Mouse (Mus musculus) erythroblast, embryonic 14.5 days (primary cell): Measurements from ENCODE around the gene Prickle1. TPM values are rescaled to one million over a fixed set of nuclear protein-coding genes. Genes with fewer than 3 reads are reported as not detected.
A peak's percentile ranks its signal among the peaks of the same experiment; 100 is the strongest.

Experiments
- H3K27me3 ChIP-seq: 2 replicates; pipeline ENCODE4 v1.6.1; 2012; ENCODE audit warnings: inconsistent platforms; ENCODE audit not compliant: control insufficient read depth
- H3K36me3 ChIP-seq: 2 replicates; pipeline ENCODE4 v1.6.1; 2012; ENCODE audit warnings: mild to moderate bottlenecking, inconsistent platforms; ENCODE audit not compliant: control insufficient read depth
- H3K4me1 ChIP-seq: 2 replicates; pipeline ENCODE4 v1.6.1; 2012; ENCODE audit warnings: inconsistent platforms; ENCODE audit not compliant: control insufficient read depth
- H3K4me3 ChIP-seq: replicated peaks from 2 replicates; pipeline ENCODE3; 2012; ENCODE audit warnings: moderate library complexity, mild to moderate bottlenecking, inconsistent platforms
- H3K9me3 ChIP-seq: 2 replicates; pipeline ENCODE4 v1.6.1; 2012; ENCODE audit warnings: low read length, inconsistent platforms, mixed read lengths; ENCODE audit not compliant: control insufficient read depth
- GATA1 ChIP-seq: IDR thresholded peaks from 2 replicates; pipeline ENCODE4 v1.6.1; 2012; ENCODE audit warnings: low read length, inconsistent platforms, mixed read lengths
- TAL1 ChIP-seq: IDR thresholded peaks from 3 replicates; pipeline ENCODE4 v1.6.1; 2012; ENCODE audit warnings: low read length, inconsistent platforms, mixed read lengths
- polyA plus RNA-seq: library from polyadenylated mRNA; stranded (reverse); fragments of >175 nt; gene quantifications from 2 replicates; pipeline ENCODE4 v1.2.3, GENCODE M21; 2012

Prickle1 gene
- polyA plus RNA-seq, 1 experiment, result 0.02 TPM

- no peaks in the 10 kb centered on the region for H3K36me3 ChIP-seq
- no peaks in the 10 kb centered on the region for H3K9me3 ChIP-seq
- H3K4me3 ChIP-seq, result no peak overlapping the region
- H3K4me1 ChIP-seq, result peaks cover 46% of the 10 kb centered on the region
- TF ChIP-seq TAL1, result no peak
- TF ChIP-seq GATA1, result no peak
- H3K27me3 ChIP-seq, result peaks cover 21% of the 10 kb centered on the region
Observed at GRCm38 (mm10) chr15:93596991-93597390, 1.3 kb upstream of the Prickle1 start.

DNA sequence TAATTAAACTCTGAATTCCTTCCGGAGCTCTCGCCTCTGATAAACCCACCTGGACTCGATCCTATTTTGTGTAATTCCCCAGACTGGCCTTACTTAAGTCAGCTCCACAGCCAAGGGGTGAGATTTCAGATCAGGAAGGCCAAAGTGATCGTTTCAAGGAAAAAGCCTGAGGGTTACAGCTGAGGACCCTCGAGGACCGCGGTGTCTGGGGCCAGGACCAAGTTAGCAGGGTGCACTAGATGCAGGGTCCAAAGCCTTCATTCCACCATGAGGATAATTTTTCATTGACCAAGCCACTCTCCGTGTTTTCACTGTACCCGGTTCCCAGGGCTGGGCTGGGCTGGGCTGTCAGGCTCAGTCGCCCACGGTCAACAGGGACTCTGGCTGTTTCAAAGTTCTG, 594 bp upstream of the Prickle1 start:
- no peak for TF ChIP-seq GATA1
- no peak for TF ChIP-seq TAL1
- Histone ChIP-seq H3K4me3 (peak overlapping the region; percentile 81), H3K9me3 (no peaks in the 10 kb centered on the region), H3K36me3 (no peaks in the 10 kb centered on the region), H3K4me1 (peaks cover 49% of the 10 kb centered on the region), H3K27me3 (peaks cover 21% of the 10 kb centered on the region)

GRCm38 (mm10) chr15:93594888-93595698, 598 bp downstream of the Prickle1 start:
- TF ChIP-seq GATA1 (no peak), TAL1 (no peak)
- no peaks in the 10 kb centered on the region for H3K36me3 ChIP-seq
- H3K4me3 ChIP-seq, result peak overlapping the region; percentile 81
- H3K9me3 ChIP-seq, result no peaks in the 10 kb centered on the region
- H3K4me1 ChIP-seq, result peaks cover 49% of the 10 kb centered on the region
- peaks cover 21% of the 10 kb centered on the region for H3K27me3 ChIP-seq

- peak overlapping the region; percentile 81 for H3K4me3 ChIP-seq
- no peaks in the 10 kb centered on the region for H3K9me3 ChIP-seq
- H3K4me1 ChIP-seq, result peaks cover 49% of the 10 kb centered on the region
- H3K27me3 ChIP-seq, result peaks cover 21% of the 10 kb centered on the region
- no peak for TF ChIP-seq GATA1
- no peak for TF ChIP-seq TAL1
- H3K36me3 ChIP-seq, result no peaks in the 10 kb centered on the region
Observed at GRCm38 (mm10) chr15:93594296-93594887, 1.3 kb downstream of the Prickle1 start.

DNA sequence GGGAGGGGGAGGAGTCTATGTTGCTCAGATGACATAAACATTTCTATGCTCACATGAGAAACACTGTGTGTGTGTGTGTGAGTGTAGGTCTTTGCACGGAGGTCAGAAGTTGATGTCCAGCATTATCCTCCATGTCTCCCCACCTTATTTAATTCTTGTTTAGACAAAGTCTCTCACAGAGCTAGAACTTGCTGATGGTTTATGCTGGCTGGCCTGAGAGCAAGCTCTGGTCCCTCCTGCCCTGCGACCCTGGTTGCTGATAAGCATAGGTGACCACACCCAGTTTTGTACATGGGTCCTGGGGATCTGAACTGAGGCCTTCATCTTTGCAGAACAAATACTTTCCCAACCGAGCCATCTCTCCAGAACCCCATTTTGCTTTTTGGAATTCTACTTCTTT, 3.1 kb downstream of the Prickle1 start:
- Histone ChIP-seq H3K4me1 (peaks cover 51% of the 10 kb centered on the region), H3K4me3 (no peak overlapping the region), H3K27me3 (peaks cover 21% of the 10 kb centered on the region), H3K36me3 (no peaks in the 10 kb centered on the region), H3K9me3 (no peaks in the 10 kb centered on the region)
- TF ChIP-seq GATA1 (no peak), TAL1 (no peak)

DNA sequence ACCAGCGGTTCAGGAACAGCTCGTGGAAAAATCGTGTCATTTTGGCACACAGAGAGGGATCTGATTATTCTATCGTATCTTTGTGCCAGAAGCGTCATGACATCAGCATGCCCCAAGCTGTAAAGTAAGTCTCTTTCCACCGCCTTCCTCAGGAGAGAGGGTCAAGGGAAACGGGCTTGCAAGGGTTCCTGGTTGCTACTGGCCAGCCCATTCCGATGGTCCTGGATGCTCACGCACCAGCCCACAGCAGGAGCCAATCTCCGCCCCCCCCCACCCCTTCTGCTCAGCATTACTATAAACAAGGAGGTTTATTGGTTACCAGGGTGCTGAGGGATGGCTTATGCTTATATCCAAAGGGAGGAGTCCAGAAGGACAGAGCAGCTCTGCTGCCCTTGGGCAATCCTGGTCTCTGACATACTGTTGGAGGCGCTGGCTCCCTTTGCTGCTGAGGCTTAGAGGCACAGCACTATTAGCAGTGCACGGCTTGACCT, 3.8 kb downstream of the Prickle1 start:
- Histone ChIP-seq H3K9me3 (no peaks in the 10 kb centered on the region), H3K4me3 (no peak overlapping the region), H3K36me3 (no peaks in the 10 kb centered on the region), H3K4me1 (peaks cover 54% of the 10 kb centered on the region), H3K27me3 (peaks cover 16% of the 10 kb centered on the region)
- TF ChIP-seq GATA1, result no peak
- no peak for TF ChIP-seq TAL1

DNA sequence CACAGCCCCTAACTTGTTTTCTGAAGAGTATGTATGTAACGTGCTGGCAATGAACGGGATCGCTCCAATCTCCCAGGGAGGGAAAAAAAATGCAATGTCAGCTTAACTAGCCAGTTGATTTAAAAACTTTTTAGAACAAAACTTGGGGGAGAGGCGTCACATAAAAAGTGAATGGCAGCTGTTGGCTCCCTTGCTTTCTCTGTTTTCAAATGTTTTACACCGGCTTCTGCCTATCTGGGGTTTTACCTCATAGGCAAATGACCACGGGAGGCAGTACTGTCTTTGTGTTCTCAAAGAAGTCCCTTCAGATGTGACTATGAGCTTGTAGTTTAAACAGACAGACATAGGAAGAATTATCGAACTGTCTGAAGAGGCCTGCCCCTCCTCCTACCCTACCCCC, 4.3 kb downstream of the Prickle1 start:
- H3K9me3 ChIP-seq, result no peaks in the 10 kb centered on the region
- no peak overlapping the region for H3K4me3 ChIP-seq
- peaks cover 50% of the 10 kb centered on the region for H3K4me1 ChIP-seq
- H3K36me3 ChIP-seq, result no peaks in the 10 kb centered on the region
- peaks cover 12% of the 10 kb centered on the region for H3K27me3 ChIP-seq
- TF ChIP-seq GATA1 (no peak), TAL1 (no peak)

- Histone ChIP-seq H3K4me3 (no peak overlapping the region), H3K4me1 (peaks cover 21% of the 10 kb centered on the region), H3K36me3 (no peaks in the 10 kb centered on the region), H3K27me3 (no peaks in the 10 kb centered on the region), H3K9me3 (no peaks in the 10 kb centered on the region)
- TF ChIP-seq TAL1 (no peak), GATA1 (no peak)
Observed at GRCm38 (mm10) chr15:93588401-93588800, 7.3 kb downstream of the Prickle1 start.

- Histone ChIP-seq H3K36me3 (no peaks in the 10 kb centered on the region), H3K27me3 (no peaks in the 10 kb centered on the region), H3K4me3 (no peak overlapping the region), H3K9me3 (no peaks in the 10 kb centered on the region), H3K4me1 (peaks cover 15% of the 10 kb centered on the region)
- TF ChIP-seq TAL1 (no peak), GATA1 (no peak)
Observed at GRCm38 (mm10) chr15:93587660-93588059, 8.0 kb downstream of the Prickle1 start.
